Mouse (Mus musculus) testis, postnatal 10 days (tissue): ENCODE measurements around the gene Med15.
A peak's percentile ranks its signal among the peaks of the same experiment; 100 is the strongest.
"Not testable (repeated sequence)": the region's sequence is repeated elsewhere in the genome, so short reads cannot be mapped to it uniquely, and the experiment has no call there.

ENCODE experiments used
- DNase-seq: peaks from one replicate; pipeline ENCODE4 v3.0.0; 2021; ENCODE audit warnings: low spot score

Med15 gene

DNA sequence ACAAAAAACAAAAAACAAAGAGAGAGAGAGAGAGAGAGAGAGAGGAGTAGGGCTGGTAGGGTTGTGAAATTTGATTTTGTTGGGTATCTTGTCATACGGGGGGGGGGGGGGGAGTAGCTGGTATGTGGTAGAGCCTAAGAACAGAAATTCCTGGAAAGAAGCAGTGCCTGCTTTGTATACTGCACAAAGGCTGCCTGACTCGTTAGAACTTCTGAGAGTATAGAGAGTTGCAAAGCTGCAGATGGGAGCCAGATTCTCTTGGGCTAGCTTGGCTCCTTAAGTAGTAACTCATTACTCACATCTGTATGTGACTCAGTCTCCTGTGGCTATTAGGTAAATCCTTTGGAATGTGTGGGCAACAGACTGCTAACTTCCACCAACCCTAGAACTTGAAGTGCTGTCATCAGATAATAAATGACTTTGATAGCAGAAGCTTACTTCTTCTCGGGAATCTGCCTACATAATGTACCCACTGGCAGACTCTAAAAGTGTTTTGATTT lies at the start of gene Med15:
TSS of gene Med15 (minus strand) at position 51 of the 500 bp plus-strand sequence.
- DNase-seq: no peak

DNA sequence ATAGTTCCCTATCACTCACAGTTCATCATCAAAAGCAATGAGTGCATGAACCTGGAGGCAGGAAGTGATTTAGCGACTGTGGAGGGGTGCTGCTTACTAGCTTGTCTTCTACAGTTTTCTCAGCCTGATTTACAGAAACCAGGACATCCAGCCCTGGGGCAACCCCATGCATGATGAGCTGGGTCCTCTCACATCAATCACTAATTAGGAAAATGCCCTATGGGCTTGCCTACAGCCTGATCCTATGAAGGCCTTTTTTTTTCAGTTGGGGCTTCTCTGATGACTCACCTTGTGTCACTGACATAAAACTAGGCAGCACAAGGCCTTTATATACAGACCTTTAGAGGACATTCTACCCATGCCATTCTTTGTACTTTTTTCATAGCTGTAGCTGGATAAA lies 47.0 kb upstream of the Med15 start:
- DNase-seq: no peak

DNA sequence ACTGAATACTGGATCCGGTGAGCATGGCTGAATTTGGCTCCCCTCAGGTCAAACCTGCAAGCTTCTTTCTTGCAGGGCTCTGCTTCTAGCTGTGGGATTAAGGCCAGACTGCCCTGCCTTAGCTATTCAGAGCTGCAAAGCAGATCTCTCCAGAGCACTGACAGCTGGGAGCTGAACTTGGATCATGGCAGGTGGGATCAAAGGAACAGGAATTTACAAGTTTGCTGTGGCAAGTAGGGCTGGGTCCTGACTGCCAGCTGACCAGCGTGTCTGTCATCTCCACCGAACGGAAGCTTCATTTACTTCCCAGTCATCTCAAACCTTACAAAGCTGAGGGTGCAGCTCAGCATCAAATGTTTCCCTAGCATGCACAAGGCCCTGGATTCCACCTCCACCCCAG lies 45.5 kb upstream of the Med15 start:
- no peak for DNase-seq

DNA sequence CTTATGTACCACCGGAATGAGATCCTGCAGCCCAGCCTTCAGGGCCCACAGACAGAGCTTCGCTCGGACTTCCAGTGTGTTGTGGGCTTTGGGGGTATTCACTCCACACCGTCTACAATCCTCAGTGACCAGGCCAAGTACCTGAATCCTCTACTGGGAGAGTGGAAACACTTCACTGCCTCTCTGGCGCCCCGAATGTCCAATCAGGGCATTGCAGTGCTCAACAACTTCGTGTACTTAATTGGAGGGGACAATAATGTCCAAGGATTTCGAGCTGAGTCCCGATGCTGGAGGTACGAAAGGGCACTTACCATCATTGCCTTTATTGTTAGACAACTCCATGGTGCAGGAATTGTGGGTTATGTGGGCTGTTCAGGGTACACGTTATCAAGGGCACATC lies 44.1 kb upstream of the Med15 start:
- peak; percentile 73 for DNase-seq

DNA sequence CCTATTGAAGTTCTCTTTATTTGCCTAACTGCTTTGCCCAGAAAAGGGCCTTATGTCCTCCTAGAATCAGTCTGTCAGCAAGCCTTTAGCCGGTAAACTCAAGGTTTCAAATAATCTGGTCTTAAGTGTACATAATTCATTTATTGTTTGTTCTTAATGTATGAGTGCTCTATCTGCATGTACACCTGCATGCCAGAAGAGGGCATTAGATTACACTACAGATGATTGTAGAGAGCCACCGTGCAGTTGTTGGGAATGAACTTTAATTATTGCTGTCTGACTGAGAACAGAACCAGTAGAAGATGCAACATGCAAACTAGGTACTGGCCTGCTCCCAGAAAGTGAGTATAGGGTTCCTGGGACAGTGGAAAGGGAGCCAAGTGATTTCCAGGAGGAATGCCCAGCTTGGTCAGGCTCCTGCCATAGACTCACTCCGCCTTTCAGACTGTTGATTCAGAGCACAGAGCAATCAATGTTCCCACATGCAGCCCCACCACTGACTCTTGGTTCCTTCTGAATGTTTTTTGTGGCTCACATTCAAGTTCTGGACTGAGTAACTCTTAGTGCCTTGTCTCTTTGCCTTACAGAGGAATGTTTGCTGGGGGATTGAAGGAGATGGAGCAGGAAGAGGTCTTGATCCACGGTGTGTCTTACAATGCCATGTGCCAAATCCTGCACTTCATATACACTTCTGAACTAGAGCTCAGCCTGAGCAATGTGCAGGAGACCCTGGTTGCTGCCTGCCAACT lies 38.6 kb upstream of the Med15 start:
- DNase-seq: no peak

DNA sequence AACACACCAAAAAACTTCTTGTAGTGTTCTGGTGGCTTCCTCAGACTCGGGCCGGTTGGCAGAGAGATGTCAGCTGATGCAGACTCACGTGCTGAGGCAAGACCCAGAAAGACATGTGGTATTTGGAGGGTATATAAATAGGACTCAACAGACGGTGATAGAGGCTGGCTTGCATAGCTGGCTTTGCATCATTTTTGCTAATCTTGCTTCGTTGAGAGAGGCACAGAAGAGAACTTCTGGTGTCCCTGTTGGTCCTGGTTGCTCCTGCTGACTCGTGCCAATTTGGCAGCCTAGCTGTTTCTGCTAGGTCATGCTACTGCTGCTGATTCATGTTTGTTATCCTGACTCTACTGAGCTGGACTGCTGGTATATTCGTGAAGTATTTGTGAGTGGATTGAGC lies 36.1 kb upstream of the Med15 start:
- no peak for DNase-seq

DNA sequence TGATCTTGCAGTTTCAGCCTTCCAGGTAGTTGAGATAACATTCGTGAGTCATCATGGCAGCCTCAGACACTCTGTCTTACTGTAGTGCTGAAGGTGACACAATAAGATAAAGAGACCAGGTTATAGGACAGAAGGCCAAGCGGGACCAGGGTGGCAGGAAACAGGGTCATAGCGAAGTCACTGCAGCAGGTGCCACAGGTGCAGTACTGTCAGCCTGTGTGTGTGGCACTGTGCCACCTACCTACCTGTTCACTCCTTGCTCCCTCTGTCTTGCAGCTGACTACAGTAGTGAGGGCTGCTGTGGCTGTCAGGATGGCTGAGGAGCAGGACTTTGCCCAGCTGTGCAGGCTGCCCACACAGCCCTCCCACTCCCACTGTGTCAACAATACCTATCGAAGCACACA lies 31.4 kb upstream of the Med15 start:
- no peak for DNase-seq

DNA sequence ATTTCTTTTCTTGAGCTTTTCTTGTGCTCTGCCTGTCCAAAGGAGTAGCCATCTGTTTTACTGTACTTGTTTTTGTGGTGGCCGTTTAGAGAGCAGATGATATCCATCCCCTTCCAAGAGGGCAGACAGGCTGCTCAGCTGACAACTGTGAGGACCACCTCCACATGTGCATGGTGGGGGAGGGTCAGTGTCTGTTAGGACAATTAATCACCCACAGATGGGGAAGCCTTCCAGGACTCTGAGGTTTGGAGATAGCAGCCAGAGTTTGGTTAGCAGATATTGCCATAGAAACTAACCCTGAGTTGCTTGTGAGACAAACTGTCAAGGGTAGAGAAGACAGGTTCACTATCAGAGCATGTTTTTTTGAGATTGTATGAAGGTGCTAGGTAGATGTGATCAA lies 28.4 kb upstream of the Med15 start:
- DNase-seq: no peak

DNA sequence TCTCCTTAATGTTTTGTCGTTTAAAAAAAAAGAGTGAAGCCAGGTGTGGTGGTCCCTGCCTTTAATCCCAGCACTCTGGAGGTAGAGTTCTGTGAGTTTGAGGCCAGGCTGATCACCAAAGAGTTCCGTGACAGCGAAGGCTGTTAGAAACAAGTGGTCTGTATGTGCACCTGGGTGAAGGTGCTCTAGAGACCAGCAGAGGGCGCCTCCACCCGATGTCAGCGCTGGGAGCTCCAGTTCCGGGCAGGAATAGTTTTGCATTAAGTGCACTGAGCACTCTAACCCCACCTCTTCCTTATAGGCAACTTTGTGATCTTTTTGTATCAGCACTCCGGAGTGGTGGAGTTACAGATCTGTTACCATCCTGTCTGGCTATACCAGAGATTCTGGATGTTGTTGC lies 28.0 kb upstream of the Med15 start:
- peak; percentile 72 for DNase-seq

DNA sequence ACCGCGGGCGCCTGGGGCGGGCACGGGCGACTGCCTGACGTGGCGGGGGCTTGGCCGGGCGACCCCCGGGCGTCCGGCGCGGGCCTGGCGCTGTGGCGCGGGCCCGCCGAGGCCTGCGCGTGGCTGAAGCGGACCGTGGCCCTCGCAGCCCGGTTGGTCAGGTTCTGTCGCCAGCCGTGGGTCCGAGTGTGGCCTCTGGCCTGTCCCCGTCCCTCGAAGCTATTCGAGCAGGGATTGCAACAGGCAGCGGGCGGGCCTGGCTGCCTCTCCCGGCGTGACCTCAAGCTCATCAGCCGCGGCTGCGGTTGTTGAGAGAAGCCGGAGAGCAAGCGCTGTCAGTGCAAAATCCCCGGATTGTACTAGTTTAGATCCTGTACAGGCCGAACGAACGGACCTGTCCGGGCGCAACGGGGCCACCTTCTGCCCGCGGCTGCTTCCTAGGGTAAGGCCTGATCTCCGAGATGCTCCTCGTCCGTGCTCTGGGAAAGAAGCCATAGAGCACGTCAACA lies 27.2 kb upstream of the Med15 start:
- peak; percentile 66 for DNase-seq

DNA sequence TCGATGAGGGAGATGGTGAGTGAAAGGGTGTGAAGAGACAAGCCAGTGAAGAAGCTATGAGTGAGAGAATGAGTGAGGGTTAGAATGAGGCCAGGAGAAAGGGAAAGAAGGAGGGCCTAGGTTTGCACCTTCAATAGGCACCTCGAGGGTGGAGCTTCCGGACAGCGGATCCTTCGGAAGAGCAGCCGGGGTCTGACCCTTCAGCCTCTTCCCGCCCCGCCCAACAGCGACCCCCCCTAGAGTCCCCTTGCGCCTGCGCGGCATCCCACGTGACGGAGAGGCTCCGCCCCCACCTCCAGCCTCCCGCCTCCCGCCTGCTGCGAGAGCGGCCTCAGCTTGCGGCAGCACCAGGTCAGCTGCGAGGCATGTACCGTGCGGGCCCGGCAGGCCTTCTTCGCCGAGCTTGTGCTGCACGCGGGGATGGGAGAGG lies 26.7 kb upstream of the Med15 start, which contains the start of gene Klhl22:
TSS of gene Klhl22 (plus strand) at position 275 of the 430 bp plus-strand sequence.
- DNase-seq: peak; percentile 98

DNA sequence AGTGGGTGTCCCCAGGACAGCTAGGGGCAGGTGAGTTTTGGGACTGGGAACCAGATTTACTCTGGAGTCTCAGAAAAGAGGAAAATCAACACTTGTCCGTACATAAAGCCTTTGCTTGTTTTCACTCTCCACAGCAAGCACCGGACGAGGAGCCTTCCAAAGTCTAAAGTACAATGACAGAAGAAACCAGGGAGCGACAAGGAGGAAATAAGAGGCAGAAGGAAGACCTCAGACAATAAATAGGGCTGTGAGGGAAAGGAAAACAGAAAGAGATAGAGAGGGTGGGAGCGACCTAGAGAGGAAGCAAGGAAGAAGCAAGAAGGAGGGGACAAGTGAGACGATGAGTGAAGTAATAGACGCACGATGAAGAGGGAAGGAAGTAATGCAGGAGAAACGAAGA lies 26.2 kb upstream of the Med15 start:
- no peak for DNase-seq

DNA sequence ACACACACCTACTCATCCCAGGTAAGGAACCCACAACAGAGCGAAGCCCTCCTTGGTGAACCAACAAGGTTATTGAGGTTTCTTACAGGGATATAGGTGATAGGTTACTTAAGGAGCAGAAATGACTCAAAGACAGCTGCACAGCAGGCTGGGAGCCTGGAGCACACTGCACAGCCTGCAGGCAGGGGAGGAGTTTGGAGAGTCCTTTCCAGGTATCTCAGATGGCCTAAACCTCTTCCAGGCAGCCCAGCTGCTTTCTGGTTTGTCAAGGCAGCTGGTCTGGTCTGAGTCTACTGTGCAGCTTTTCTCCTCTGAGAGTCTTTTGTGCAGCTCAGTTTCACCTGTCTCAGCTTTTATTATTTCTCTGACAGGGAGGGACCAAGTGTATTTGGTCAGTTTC lies 25.1 kb upstream of the Med15 start:
- no peak for DNase-seq

DNA sequence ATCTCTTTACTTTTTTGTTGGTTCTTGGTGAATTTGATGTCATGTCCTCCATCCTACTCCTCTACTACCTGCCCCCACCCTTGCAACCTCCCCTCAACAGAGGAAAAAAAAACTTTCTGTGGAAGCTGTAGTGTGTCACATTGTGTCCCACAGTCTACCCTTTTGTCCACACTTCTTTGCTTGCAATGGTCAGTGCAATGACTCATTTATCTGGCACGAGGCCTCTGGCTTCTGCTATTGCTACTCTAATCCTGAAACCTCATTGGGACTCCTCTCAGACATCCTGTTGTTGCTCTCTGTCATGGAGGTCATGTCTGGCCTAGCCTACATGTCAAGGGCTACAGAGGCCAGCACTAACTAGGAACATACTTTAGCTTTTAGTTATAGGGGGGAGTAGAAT lies 21.0 kb upstream of the Med15 start:
- no peak for DNase-seq

DNA sequence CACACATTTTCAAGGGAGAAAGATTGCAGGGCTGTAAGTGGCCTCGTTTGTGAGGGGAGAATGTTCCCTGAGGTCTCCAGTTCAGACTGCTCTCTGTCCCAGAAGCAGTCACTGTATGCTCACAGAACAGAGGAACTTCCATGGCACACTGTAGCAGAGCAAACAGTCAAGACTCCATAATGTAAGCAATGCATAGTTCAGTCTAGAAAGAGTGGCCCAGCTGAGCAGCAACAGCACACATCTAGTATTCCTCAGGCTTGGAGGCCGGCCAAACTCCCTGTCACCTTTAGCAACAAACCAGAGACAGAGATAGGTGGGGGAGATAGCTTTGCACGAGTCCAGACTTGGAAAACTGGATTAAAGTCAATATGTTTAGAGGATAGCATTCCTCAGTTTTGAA lies 20.3 kb upstream of the Med15 start:
- DNase-seq: peak; percentile 54

DNA sequence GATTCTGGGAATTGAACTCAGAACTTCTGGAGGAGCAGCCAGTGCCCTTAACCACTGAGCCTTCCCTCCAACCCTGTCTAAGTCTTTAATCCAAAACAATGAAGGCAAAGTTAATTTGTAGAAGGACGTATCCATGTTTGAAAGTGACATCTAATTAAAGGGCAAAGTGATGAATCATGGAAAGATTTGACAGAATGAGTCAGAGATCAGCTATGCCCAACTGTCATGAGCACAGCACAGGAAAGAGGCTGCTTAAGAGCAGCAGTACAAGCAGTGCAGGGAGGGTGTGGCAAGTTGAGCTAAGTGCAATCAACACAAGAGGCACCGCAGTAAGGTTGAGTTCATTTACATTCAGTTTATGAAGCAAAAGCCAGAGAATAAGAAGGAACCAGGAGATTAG lies 12.4 kb upstream of the Med15 start:
- no peak for DNase-seq

DNA sequence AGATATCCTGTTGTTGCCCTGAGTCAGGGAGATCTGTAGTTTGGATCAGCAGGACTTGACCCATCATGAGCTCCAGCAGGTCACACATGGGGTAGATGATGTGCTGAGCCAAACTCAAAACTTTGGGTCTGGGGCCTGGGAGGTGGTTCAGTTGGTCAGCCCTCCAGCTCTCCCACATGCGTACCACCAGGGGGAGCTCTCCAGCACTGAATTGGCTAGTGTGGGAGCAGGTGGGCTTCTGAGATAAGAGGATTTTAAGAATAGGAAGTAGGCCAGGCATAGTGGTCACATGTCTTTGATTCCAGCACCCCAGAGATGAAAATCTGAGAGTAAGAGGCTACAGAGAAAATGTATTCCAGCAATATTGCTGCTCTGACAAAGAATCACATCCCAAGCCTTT lies 11.8 kb upstream of the Med15 start:
- no peak for DNase-seq

DNA sequence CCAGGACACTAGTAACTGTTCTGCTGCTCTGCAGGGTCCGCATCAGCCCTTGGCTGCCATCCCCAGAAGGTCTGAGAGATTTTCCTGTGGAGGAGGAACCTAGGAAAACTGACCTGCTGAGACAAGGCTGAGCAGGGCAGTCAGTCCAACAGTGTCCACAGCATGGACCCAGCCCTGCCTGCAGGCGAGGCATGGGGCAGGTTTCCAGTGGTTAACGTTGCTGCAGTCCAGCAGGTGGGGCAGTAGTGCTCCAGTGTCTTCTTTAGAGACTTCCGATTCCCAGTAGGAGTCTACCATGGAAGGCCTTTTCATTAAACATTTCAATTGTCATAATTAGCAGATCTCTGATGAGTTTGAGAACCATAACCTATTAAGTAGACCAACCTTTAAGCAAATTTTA lies 10.6 kb upstream of the Med15 start:
- DNase-seq: peak; percentile 53

DNA sequence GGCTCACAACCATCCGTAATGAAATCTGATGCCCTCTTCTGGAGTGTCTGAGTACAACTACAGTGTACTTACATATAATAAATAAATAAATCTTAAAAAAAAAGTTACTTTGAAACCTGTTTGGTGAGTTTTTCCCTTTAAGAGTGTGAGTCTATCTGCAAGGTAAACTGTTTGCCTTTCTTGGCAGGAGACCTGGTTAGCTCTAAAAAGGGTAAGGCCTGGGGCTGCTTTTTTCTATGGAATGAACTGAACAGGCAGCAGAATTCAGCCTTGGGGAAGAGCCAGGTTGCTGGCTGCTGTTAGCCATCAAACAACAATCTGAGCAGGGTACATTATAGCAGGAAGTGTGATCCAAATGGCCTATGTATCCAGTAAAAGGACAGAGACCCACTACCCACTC lies 10.1 kb upstream of the Med15 start:
- DNase-seq: no peak

DNA sequence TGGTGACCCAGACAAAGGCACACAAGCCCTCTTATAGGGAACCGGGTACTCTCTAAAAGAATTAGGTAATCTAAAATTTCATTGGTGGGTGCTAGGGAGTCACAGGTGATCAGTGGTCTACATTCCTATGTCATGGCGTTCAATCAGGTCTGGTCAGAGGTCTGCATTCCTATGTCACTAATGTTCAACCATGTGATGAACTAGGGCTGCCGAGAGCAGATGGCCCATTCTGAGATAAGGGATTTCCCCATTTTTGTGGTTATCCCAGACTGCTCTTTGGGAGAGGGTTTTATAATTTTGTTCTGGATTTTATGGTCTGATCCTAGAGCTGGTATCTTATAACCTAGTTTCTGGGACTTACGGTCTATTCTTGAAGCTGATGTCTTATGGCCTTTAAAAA lies 7.4 kb upstream of the Med15 start:
- DNase-seq: no peak

DNA sequence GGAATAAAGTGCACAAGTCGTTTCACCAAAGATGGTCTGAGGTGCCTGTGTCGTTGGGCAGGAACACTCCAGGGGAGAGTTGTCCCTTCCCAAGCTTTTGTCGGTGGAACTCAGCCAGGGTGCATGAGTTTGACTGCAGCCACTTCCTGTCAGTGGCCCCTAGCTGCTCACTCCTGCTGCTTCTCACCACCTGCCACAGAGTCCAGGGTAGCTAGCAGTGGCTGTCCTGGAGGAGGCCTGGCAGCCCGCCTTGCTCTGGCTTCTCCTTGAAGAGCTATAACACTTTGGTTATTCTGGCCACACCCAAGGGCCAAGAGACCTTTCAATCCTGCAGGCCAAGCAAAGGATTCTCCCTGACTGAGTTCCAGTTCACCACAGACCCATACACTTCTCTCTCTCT lies 3.5 kb upstream of the Med15 start:
- DNase-seq: no peak

DNA sequence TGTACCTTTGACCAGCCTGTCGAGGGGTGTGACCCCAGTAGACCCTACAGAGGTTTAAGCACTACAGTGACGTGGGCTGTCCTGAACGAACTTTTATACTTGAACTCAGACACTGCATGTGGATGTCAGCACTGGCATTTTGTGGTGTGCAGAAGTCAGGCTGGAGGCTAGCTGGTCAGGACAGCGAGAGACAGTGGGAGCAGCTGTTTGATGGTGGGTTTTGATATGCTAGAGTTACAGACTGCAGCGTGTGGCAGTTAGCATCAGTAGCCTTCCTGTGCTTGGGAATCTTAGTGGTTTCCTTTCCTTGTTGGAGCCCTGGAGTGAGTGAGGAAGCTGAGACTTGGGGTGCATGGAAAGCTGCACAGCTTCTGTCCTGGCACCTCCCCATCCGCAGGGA lies 2.2 kb upstream of the Med15 start:
- DNase-seq: not testable (repeated sequence)

DNA sequence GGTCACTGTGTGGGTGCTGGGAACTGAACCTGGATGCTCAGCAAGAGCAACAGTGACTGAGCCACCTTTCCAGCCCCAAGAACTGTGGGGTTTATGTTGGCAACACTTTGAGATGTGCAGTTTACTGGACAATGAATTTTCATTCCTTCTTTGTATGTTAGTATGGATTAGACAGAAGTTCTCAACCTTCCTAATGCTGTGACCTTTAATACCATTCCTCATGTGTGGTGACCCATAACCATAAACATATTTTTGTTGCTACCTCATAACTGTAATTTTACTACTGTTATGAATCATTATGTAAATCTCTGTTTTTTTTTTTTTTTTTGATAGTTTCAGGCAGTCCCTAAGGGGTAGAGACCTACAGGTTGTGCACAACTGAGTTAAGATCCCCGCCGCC lies 955 bp upstream of the Med15 start:
- DNase-seq: no peak

DNA sequence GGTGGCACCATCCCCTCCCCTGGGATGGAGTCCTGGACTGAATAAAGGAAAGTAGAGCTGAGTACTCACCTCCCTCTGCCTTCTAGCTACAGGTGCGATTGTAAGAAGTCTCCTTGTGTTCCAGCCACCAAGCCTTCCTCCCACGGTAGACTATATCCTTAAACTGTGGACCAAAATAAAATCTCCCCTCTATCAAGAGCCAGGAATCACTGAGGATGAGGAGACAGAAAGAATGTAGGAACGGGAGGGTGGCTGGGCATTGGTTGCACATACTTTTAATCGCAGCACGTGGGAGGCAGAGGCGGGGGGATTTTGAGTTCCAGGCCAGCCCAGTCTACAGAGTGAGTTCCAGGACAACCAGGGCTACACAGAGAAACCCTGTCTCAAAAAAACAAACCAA lies 260 bp downstream of the Med15 start:
- DNase-seq: no peak
